Mouse (Mus musculus): ENCODE measurements around the gene Npb.

Gene Npb

GRCm38 (mm10) chr11:120651872-120652271 lies 43.6 kb downstream of the Npb start:
- in situ Hi-C loops (cut with MboI; ENCODE audit: unreplicated experiment in 2 of 2), result no loop called here

DNA sequence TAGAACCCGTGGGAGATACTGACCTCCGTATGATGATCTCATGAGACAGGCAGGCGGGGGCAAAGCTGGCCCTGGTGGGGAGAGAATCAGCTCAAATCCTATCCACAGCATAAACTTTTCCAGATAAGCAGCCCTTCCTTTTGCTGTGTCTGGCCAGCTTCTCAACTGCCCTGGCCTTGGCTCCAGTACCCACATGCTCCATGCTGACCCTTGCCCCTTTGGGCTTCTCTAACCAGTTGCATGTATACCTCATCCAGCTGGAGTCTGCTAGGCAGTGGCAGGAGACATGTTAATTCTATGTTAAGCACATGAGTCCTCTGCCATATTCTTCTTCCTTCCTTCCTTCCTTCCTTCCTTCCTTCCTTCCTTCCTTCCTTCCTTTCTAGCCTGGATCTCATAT lies 46.5 kb downstream of the Npb start:
- in situ Hi-C loops (cut with MboI; ENCODE audit: unreplicated experiment in 2 of 2), result loop anchor here in 1 of 2 experiments (5.0 kb wide), 1 partner anchor 58 kb away; the partner anchor contains the start of genes Cenpx and Lrrc45

GRCm38 (mm10) chr11:120657301-120657700 lies 49.0 kb downstream of the Npb start:
- in situ Hi-C loops (cut with MboI; ENCODE audit: unreplicated experiment in 2 of 2), result loop anchor here in 1 of 2 experiments (5.0 kb wide), 1 partner anchor 55 kb away; the partner anchor contains the start of genes Cenpx and Lrrc45

Data from v-Abl transformed pro-B cells (cell line).